Mouse (Mus musculus) heart, adult 2 months (tissue): Measurements from ENCODE around the gene Rims3.

Experiments
- CTCF ChIP-seq: fragments of 200-600 bp; IDR thresholded peaks from 2 replicates; pipeline ENCODE4 v1.8.1; 2022; ENCODE audit warnings: antibody characterized with exemption, mild to moderate bottlenecking, moderate library complexity
- EP300 ChIP-seq: fragments of 200-500 bp; IDR thresholded peaks from 2 replicates; pipeline ENCODE4 v1.6.1; 2011; ENCODE audit warnings: low read depth, low read length, control low read depth; ENCODE audit not compliant: insufficient read depth
- POLR2A ChIP-seq: fragments of 200-500 bp; IDR thresholded peaks from 2 replicates; pipeline ENCODE4 v1.6.1; 2011; ENCODE audit warnings: mild to moderate bottlenecking, low read depth, low read length, control low read depth; ENCODE audit not compliant: insufficient read depth

DNA sequence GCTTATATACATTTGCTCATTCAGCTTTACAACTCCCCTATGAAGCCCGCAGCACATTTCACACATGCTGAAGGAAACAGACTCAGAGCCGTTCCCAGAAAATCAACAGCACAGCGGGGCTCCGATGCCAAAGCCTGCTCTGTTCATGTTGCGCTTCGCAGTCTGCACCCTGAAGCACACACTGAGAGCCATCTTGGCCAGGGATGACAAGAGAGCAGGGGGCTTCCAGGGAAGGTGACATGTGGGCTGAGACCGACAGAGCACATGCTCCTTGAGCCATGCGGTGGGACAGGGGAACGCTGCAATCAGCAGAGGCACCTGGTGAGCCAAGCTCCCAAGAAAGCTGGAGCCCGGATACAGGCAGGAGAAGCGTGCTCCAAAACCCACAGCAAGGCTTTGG lies 5.2 kb upstream of the Rims3 start:
- TF ChIP-seq CTCF (no peak), POLR2A (no peak), EP300 (no peak)
